Mouse (Mus musculus) left cerebral cortex, postnatal 36 days (tissue): ENCODE measurements at regions not wholly inside any gene's neighbourhood (a gene's known extent, or its start where the extent isn't known, plus 50 kb on each side); places are given as distances from the start of the nearest gene placed in this dataset.

ENCODE experiments used
- DNase-seq, 2 experiments: peaks; one replicate each; pipeline ENCODE4 v3.0.0; 2021 to 2022; ENCODE audit warnings: low spot score in 2 of 2, mixed read lengths in 1 of 2
- intact Hi-C: fragments of 180-260 bp; cut with DNase I; formaldehyde crosslinking; loops from one replicate; pipeline ENCODE4 v1.15.1; 2025

GRCm38 (mm10) chr12:59391103-59391502 lies 171.6 kb upstream of the Fbxo33 start:
- DNase-seq, result no peak
- intact Hi-C loops, result no loop called here

GRCm38 (mm10) chr12:59382812-59383211 lies 163.3 kb upstream of the Fbxo33 start:
- intact Hi-C loops, result no loop called here
- peak in 1 of 2 experiments; percentile 52 for DNase-seq

- intact Hi-C loops, result no loop called here
Measured at GRCm38 (mm10) chr12:59341586-59341985, 122.1 kb upstream of the Fbxo33 start.

GRCm38 (mm10) chr12:59330753-59331152 lies 111.2 kb upstream of the Fbxo33 start:
- intact Hi-C loops, result no loop called here
- no peak for DNase-seq

More at GRCm38 (mm10) chr12:59341586-59341985, 122.1 kb upstream of the Fbxo33 start:
- no peak for DNase-seq

GRCm38 (mm10) chr12:59312703-59313102 lies 93.2 kb upstream of the Fbxo33 start:
- no peak for DNase-seq
- intact Hi-C loops, result no loop called here

- intact Hi-C loops, result no loop called here
- no peak for DNase-seq
Measured at GRCm38 (mm10) chr12:59307958-59308357, 88.4 kb upstream of the Fbxo33 start.

- no peak for DNase-seq
- intact Hi-C loops, result no loop called here
Measured at GRCm38 (mm10) chr12:59304522-59304921, 85.0 kb upstream of the Fbxo33 start.
